In genomic region chr15:72201791-72202190, GRCm38 (mm10) we compare ENCODE assay signal across 6 mouse cellular contexts.
"Had no signal": no experiment of that assay in that cellular context is flagged by ENCODE, and none has a peak within 500 bp of the region (broad histone marks: within the 10 kb centered on the region; RNA-seq: fewer than 3 reads in every experiment).

No protein-coding gene starts in this region.

- DNase-seq: kidney, postnatal 10 days; kidney, postnatal 4 days; retina, postnatal 1 day; right cerebral cortex, postnatal 14 days; thymus, adult 18-20 months; thymus, postnatal 25 days had no signal
